Mouse (Mus musculus) liver, embryonic 11.5 days (tissue): ENCODE measurements around the gene Cdc42ep4. TPM values are rescaled to one million over a fixed set of nuclear protein-coding genes. Genes with fewer than 3 reads are reported as not detected.

Source experiments
- ATAC-seq: fragments of 200-750 bp; cut with Nextera tagmentation; replicated peaks from 2 replicates; pipeline ENCODE4 v1.8.0; 2017; ENCODE audit warnings: moderate number of reproducible peaks, mild to moderate bottlenecking, moderate TSS enrichment, moderate library complexity; ENCODE audit not compliant: low FRiP score
- DNase-seq: peaks from one replicate; pipeline ENCODE4 v3.0.0-alpha.2; 2017; ENCODE audit warnings: low spot score
- H3K27ac ChIP-seq: fragments of 300-500 bp; sonication (generic); 2 replicates; pipeline ENCODE4 v1.5.1; 2014; ENCODE audit warnings: mild to moderate bottlenecking, low read depth, low read length, control low read depth
- H3K27me3 ChIP-seq: fragments of 300-500 bp; sonication (generic); replicated peaks from 2 replicates; pipeline ENCODE4 v1.6.1; 2014; ENCODE audit warnings: low read length, mixed read lengths; ENCODE audit not compliant: control insufficient read depth, insufficient read depth
- H3K36me3 ChIP-seq: fragments of 300-500 bp; sonication (generic); 2 replicates; pipeline ENCODE4 v1.6.1; 2014; ENCODE audit warnings: mild to moderate bottlenecking, low read length, moderate library complexity, mixed read lengths; ENCODE audit not compliant: control insufficient read depth, insufficient read depth
- H3K4me1 ChIP-seq: fragments of 300-500 bp; sonication (generic); replicated peaks from 2 replicates; pipeline ENCODE4 v1.6.1; 2014; ENCODE audit warnings: low read length, mixed read lengths; ENCODE audit not compliant: control insufficient read depth, insufficient read depth
- H3K4me2 ChIP-seq: fragments of 300-500 bp; sonication (generic); 2 replicates; pipeline ENCODE4 v1.6.1; 2014; ENCODE audit warnings: mild to moderate bottlenecking, control low read depth, moderate library complexity
- H3K4me3 ChIP-seq: fragments of 300-500 bp; sonication (generic); 2 replicates; pipeline ENCODE4 v1.5.1; 2014; ENCODE audit warnings: low read depth, low read length, control low read depth
- H3K9ac ChIP-seq: fragments of 300-500 bp; sonication (generic); 2 replicates; pipeline ENCODE4 v1.6.1; 2014; ENCODE audit warnings: low read depth, low read length, control low read depth
- H3K9me3 ChIP-seq: fragments of 300-500 bp; sonication (generic); 2 replicates; pipeline ENCODE4 v1.6.1; 2016; ENCODE audit warnings: low read length, inconsistent platforms, mixed read lengths; ENCODE audit not compliant: control insufficient read depth
- WGBS: fragments of 180-500 bp; shearing (Covaris S2); extraction: QIAGEN DNeasy Blood & Tissue Kit; methylation state at CpG from one replicate; pipeline ENCODE4 v1.1.7; 2014; 5-methylcytosine and 5-hydroxymethylcytosine counted together
- polyA plus RNA-seq: library from polyadenylated mRNA; unstranded; fragments of >200 nt; fragmentation: Nextera tagmentation; extraction: Ambion mirVana; gene quantifications from 2 replicates; pipeline ENCODE4 v1.2.1, GENCODE M21; 2014

Cdc42ep4 gene
- polyA plus RNA-seq, 1 experiment from 2014 or later, result 29.5 TPM

DNA sequence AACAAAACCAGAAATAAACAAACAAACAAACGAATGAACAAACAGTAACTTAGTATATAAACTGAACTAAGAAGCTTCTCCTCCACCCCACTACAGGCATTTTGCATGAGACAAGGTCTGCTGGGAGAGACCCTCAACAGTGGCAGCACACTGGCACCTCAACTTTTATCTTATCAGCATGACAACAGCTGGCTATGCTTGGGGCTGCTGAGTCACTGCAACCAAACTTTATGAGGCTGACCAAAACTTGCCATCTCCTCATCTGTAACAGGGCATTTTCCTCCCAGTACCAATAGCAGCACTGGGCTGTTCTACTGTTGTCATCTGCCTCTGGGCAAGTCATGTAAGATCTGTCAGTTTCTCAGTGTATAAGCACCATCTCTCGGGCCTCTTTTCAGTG lies 70.7 kb downstream of the Cdc42ep4 start:
- H3K4me3 ChIP-seq, result peak overlapping the region; percentile 73
- H3K27me3 ChIP-seq, result no peaks in the 10 kb centered on the region
- H3K4me1 ChIP-seq, result peaks cover 31% of the 10 kb centered on the region
- 56% methylated on average over 2 of the region's 2 CpGs for WGBS
- peaks cover 6% of the 10 kb centered on the region for H3K36me3 ChIP-seq
- H3K9ac ChIP-seq, result peak overlapping the region; percentile 47
- peak overlapping the region; percentile 77 for H3K4me2 ChIP-seq
- H3K27ac ChIP-seq, result peak overlapping the region; percentile 86
- no peaks in the 10 kb centered on the region for H3K9me3 ChIP-seq
- ATAC-seq (peak; percentile 71), DNase-seq (no peak)

- WGBS, result 84% methylated on average over 8 of the region's 8 CpGs
- DNase-seq (no peak), ATAC-seq (no peak)
- Histone ChIP-seq H3K36me3 (peaks cover 13% of the 10 kb centered on the region), H3K9me3 (no peaks in the 10 kb centered on the region), H3K4me1 (peaks cover 25% of the 10 kb centered on the region), H3K27ac (no peak overlapping the region), H3K4me2 (no peak overlapping the region), H3K9ac (0 out of 2 replicates have a peak overlapping the region, but pooled peaks have one; percentile 15), H3K4me3 (no peak overlapping the region), H3K27me3 (no peaks in the 10 kb centered on the region)
These were observed 73.3 kb downstream of the Cdc42ep4 start for GRCm38 (mm10) chr11:113678373-113678772.

GRCm38 (mm10) chr11:113677378-113677777 lies 74.3 kb downstream of the Cdc42ep4 start:
- Histone ChIP-seq H3K36me3 (peaks cover 22% of the 10 kb centered on the region), H3K4me1 (peaks cover 22% of the 10 kb centered on the region), H3K9me3 (no peaks in the 10 kb centered on the region), H3K9ac (no peak overlapping the region), H3K4me2 (no peak overlapping the region), H3K4me3 (no peak overlapping the region), H3K27ac (no peak overlapping the region), H3K27me3 (no peaks in the 10 kb centered on the region)
- no peak for ATAC-seq
- 98% methylated on average over 2 of the region's 2 CpGs for WGBS
- DNase-seq, result no peak

Other genes starting within 250 kb of the Cdc42ep4 start
- 2.2 and 2.7 TPM in 2 replicates for gene Sstr2, start 132.5 kb downstream of the Cdc42ep4 start, polyA plus RNA-seq
- 24.0 and 24.7 TPM in 2 replicates for gene Cog1, start 102.7 kb downstream of the Cdc42ep4 start, polyA plus RNA-seq
- 20.9 TPM in 2 replicates for gene Slc39a11, start 101.8 kb downstream of the Cdc42ep4 start, polyA plus RNA-seq
- 58.7 and 62.3 TPM in 2 replicates for gene Fam104a, start 67.7 kb downstream of the Cdc42ep4 start, polyA plus RNA-seq
- 22.4 and 22.9 TPM in 2 replicates for gene D11Wsu47e, start 67.5 kb downstream of the Cdc42ep4 start, polyA plus RNA-seq
- gene Cpsf4l, start 41.9 kb downstream of the Cdc42ep4 start, polyA plus RNA-seq, result 0.18 and 0.29 TPM in 2 replicates